Mouse (Mus musculus) Patski (cell line): ENCODE results near the gene Sh3pxd2a. TPM values are rescaled to one million over a fixed set of nuclear protein-coding genes. Genes with fewer than 3 reads are reported as not detected.
A peak's percentile ranks its signal among the peaks of the same experiment; 100 is the strongest.
"Not testable (repeated sequence)": the region's sequence is repeated elsewhere in the genome, so short reads cannot be mapped to it uniquely, and the experiment has no call there.

ENCODE experiments used
- ATAC-seq: fragments of 100-300 bp; one replicate; pipeline ENCODE4 v1.8.0; 2021
- CTCF ChIA-PET: fragments of 350-600 bp; sonication (Branson Sonifier 250); formaldehyde crosslinking; loops from one replicate; lab custom pipeline; 2022; ENCODE audit warnings: inconsistent platforms; lab: Charles Lee
- POLR2A ChIA-PET: fragments of 350-600 bp; sonication (Branson Sonifier 250); formaldehyde crosslinking; loops from one replicate; lab custom pipeline; 2022; ENCODE audit warnings: antibody characterized with exemption, inconsistent platforms; lab: Charles Lee
- DNase-seq: peaks from one replicate; pipeline ENCODE4 v3.0.0-alpha.2; 2011; ENCODE audit warnings: low read depth, low spot score
- H3K27me3 ChIP-seq: fragments of 371-371 bp; one replicate; pipeline ENCODE4 v1.5.1; 2021
- CTCF ChIP-seq: fragments of 100-300 bp; IDR thresholded peaks from one replicate; pipeline ENCODE4 v1.5.1; 2021
- in situ Hi-C: fragments of 300-500 bp; cut with MboI; formaldehyde crosslinking; loops from 3 replicates; pipeline ENCODE4 v1.11.1; 2018; ENCODE audit warnings: low pct_unique_long_range_greater_than_20kb, mixed read lengths
- polyA plus RNA-seq: library from polyadenylated mRNA; unstranded; gene quantifications from one replicate; pipeline ENCODE4 v1.2.3, GENCODE M21; 2021

The Sh3pxd2a gene
- polyA plus RNA-seq, 1 experiment from 2014 or later, result 37.3 TPM

GRCm38 (mm10) chr19:47402544-47402943 is 61.7 kb downstream of the Sh3pxd2a start:
- in situ Hi-C loops, result no loop called here
- DNase-seq, result no peak
- ChIA-PET CTCF (interaction anchor here (2.6 kb wide), 1 partner anchor 26 kb away, joined by 7 read pairs; no protein-coding TSS in a partner anchor), POLR2A (no interaction called here)
- no peak for ATAC-seq
- TF ChIP-seq CTCF, result no peak
- no peaks in the 10 kb centered on the region for H3K27me3 ChIP-seq

- no peak for TF ChIP-seq CTCF
- in situ Hi-C loops, result no loop called here
- DNase-seq, result no peak
- no peaks in the 10 kb centered on the region for H3K27me3 ChIP-seq
- no peak for ATAC-seq
- POLR2A ChIA-PET, result no interaction called here
- CTCF ChIA-PET, result interaction anchor here (1.6 kb wide), 1 partner anchor 25 kb away, joined by 4 read pairs; no protein-coding TSS in a partner anchor
Observed at GRCm38 (mm10) chr19:47399709-47400108, 64.5 kb downstream of the Sh3pxd2a start.

GRCm38 (mm10) chr19:47399029-47399428 is 65.2 kb downstream of the Sh3pxd2a start:
- CTCF ChIA-PET, result interaction anchor here (1.6 kb wide), 1 partner anchor 25 kb away, joined by 4 read pairs; no protein-coding TSS in a partner anchor
- in situ Hi-C loops, result no loop called here
- ATAC-seq (no peak), DNase-seq (no peak)
- POLR2A ChIA-PET, result no interaction called here
- no peaks in the 10 kb centered on the region for H3K27me3 ChIP-seq
- no peak for TF ChIP-seq CTCF

GRCm38 (mm10) chr19:47397882-47398671 is 66.1 kb downstream of the Sh3pxd2a start:
- ATAC-seq, result no peak
- in situ Hi-C loops, result no loop called here
- DNase-seq, result peak; percentile 27
- TF ChIP-seq CTCF, result no peak
- POLR2A ChIA-PET, result interaction anchor here (0.6 kb wide), 1 partner anchor 50 kb away, joined by 3 read pairs; no protein-coding TSS in a partner anchor
- CTCF ChIA-PET, result interaction anchor here (1.1 to 1.4 kb wide), 3 partner anchors 10 to 41 kb away, joined by 3 to 4 read pairs (median 3); no protein-coding TSS in a partner anchor
- no peaks in the 10 kb centered on the region for H3K27me3 ChIP-seq

GRCm38 (mm10) chr19:47395338-47395737 is 68.9 kb downstream of the Sh3pxd2a start:
- in situ Hi-C loops, result no loop called here
- CTCF ChIA-PET, result interaction anchor here (0.7 to 3.3 kb wide), 2 partner anchors 21 kb away, joined by 3 to 9 read pairs; no protein-coding TSS in a partner anchor
- TF ChIP-seq CTCF, result no peak
- no peak for ATAC-seq
- no peaks in the 10 kb centered on the region for H3K27me3 ChIP-seq
- POLR2A ChIA-PET, result interaction anchor here (0.5 to 1.3 kb wide), 2 partner anchors 23 to 33 kb away, joined by 3 to 4 read pairs; no protein-coding TSS in a partner anchor
- no peak for DNase-seq

GRCm38 (mm10) chr19:47394781-47395180 is 69.4 kb downstream of the Sh3pxd2a start:
- ATAC-seq, POLR2A ChIA-PET, DNase-seq, H3K27me3 ChIP-seq, in situ Hi-C loops: not testable (repeated sequence)
- CTCF ChIA-PET, result interaction anchor here (1.1 to 3.3 kb wide), 2 partner anchors 14 to 21 kb away, joined by 3 to 9 read pairs; no protein-coding TSS in a partner anchor

- ChIA-PET POLR2A (no interaction called here), CTCF (interaction anchor here (1.3 kb wide), 1 partner anchor 17 kb away, joined by 4 read pairs; no protein-coding TSS in a partner anchor)
- no peaks in the 10 kb centered on the region for H3K27me3 ChIP-seq
- no peak for TF ChIP-seq CTCF
- ATAC-seq (no peak), DNase-seq (no peak)
- in situ Hi-C loops, result no loop called here
Observed at GRCm38 (mm10) chr19:47390878-47391277, 73.3 kb downstream of the Sh3pxd2a start.

DNA sequence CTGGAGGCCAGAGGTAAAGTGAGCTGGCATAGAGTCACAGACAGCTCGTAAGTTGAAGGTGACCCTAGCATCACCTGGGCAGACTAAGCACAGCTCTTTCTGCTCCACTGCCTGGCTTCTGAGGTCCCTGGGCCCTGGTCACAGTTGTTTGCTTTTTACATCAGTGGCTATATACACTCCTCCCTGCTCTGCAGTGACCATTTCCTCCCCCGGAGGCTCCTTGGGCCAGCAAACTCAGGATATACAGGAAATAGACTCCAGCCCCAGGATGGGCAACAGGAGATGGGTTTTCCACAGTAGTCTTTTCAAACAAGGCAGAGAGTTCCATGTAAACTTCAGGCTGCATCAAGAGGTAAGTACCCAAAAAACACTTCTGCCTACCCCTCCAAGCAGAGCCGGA is 76.3 kb downstream of the Sh3pxd2a start:
- H3K27me3 ChIP-seq, result no peaks in the 10 kb centered on the region
- POLR2A ChIA-PET, result no interaction called here
- DNase-seq, result no peak
- ATAC-seq, result no peak
- no peak for TF ChIP-seq CTCF
- in situ Hi-C loops, result no loop called here
- CTCF ChIA-PET, result no interaction called here

GRCm38 (mm10) chr19:47387395-47387794 is 76.8 kb downstream of the Sh3pxd2a start:
- TF ChIP-seq CTCF, result no peak
- DNase-seq (no peak), ATAC-seq (no peak)
- CTCF ChIA-PET, result no interaction called here
- in situ Hi-C loops, result no loop called here
- H3K27me3 ChIP-seq, result no peaks in the 10 kb centered on the region
- POLR2A ChIA-PET, result no interaction called here

DNA sequence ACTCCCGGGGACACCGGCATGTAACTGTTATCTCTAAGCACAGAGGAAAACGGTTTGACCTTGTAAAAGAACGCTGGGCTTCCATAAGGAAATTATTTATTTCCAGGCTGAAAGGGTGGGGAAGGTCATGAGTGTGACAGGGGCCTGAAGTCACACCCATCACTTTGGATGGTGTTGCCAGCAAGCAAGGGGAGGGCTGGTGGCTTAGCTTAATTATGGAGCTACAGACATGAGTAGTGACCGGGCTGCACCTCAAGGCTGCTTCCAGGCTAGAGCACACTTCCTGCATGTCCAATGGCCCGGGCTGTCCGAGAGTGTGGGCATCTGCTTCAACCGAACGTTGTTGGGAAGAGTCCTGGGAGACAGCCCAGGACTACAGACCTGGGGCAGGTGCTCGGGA is 78.2 kb downstream of the Sh3pxd2a start:
- DNase-seq, result no peak

GRCm38 (mm10) chr19:47384639-47385038 is 79.6 kb downstream of the Sh3pxd2a start:
- in situ Hi-C loops, result no loop called here
- ATAC-seq (no peak), DNase-seq (no peak)
- TF ChIP-seq CTCF, result no peak
- POLR2A ChIA-PET, result no interaction called here
- H3K27me3 ChIP-seq, result no peaks in the 10 kb centered on the region
- CTCF ChIA-PET, result interaction anchor here (1.0 to 2.9 kb wide), 2 partner anchors 10 to 28 kb away, joined by 4 to 13 read pairs; no protein-coding TSS in a partner anchor

More for the DNA sequence above, 78.2 kb downstream of the Sh3pxd2a start:
- no peak for ATAC-seq
- TF ChIP-seq CTCF, result no peak
- ChIA-PET CTCF (interaction anchor here (1.2 kb wide), 1 partner anchor 29 kb away, joined by 3 read pairs; no protein-coding TSS in a partner anchor), POLR2A (no interaction called here)
- in situ Hi-C loops, result no loop called here
- H3K27me3 ChIP-seq, result no peaks in the 10 kb centered on the region
